Mouse (Mus musculus) stomach, embryonic 14.5 days (tissue): Measurements from ENCODE around the gene Vmn2r77. TPM values are rescaled to one million over a fixed set of nuclear protein-coding genes. Genes with fewer than 3 reads are reported as not detected.

ENCODE experiments used
- polyA plus RNA-seq: library from polyadenylated mRNA; unstranded; fragments of >200 nt; fragmentation: Nextera tagmentation; extraction: Ambion mirVana; gene quantifications from 2 replicates; pipeline ENCODE4 v1.2.1, GENCODE M21; 2014

The Vmn2r77 gene
- polyA plus RNA-seq, 1 experiment from 2014 or later: not detected

Other genes with a start within 250 kb of the Vmn2r77 start
- not detected in 2 replicates for gene Olfr295, start 211.2 kb upstream of the Vmn2r77 start, polyA plus RNA-seq
- not detected in 2 replicates for gene Olfr294, start 178.4 kb upstream of the Vmn2r77 start, polyA plus RNA-seq
- gene Olfr293, start 146.0 kb upstream of the Vmn2r77 start, polyA plus RNA-seq: not detected in 2 replicates
- not detected in 2 replicates for gene Olfr292, start 106.7 kb upstream of the Vmn2r77 start, polyA plus RNA-seq
- not detected in 2 replicates for gene Folh1, start 19.1 kb upstream of the Vmn2r77 start, polyA plus RNA-seq
- gene Vmn2r78, start 120.1 kb downstream of the Vmn2r77 start, polyA plus RNA-seq: not detected in 2 replicates
- gene Vmn2r79, start 201.1 kb downstream of the Vmn2r77 start, polyA plus RNA-seq: not detected in 2 replicates